Mouse (Mus musculus): ENCODE results near the gene Gm42715. TPM values are rescaled to one million over a fixed set of nuclear protein-coding genes. Genes with fewer than 3 reads are reported as not detected.

Gene Gm42715
- total and polyA plus RNA-seq, 2 experiments, result 4.6 to 7.5 TPM

GRCm38 (mm10) chr7:127583260-127583659, 63.9 kb downstream of the Gm42715 start:
- 96% methylated on average over 6 of the region's 6 CpGs for WGBS
- DNase-seq (ENCODE audit: extremely low read depth, low read depth, low spot score), result no peak
- Histone ChIP-seq H3K27ac (replicated peaks; ENCODE audit: insufficient read depth, low read depth, low read length) (no peak overlapping the region), H3K4me3 (ENCODE audit: insufficient read depth, low read depth, low read length) (no peak overlapping the region), H3K36me3 (ENCODE audit: control insufficient read depth, insufficient read depth, low read length) (peaks cover 18% of the 10 kb centered on the region), H3K4me1 (ENCODE audit: control insufficient read depth, insufficient read depth, low read length) (no peaks in the 10 kb centered on the region), H3K27me3 (ENCODE audit: control insufficient read depth, insufficient read depth, low read length) (no peaks in the 10 kb centered on the region), H3K79me2 (ENCODE audit: control insufficient read depth, insufficient read depth, low read length) (no peaks in the 10 kb centered on the region), H3K9ac (ENCODE audit: low read depth, low read length) (no peak overlapping the region)
- no peak for TF ChIP-seq POLR2A (IDR thresholded peaks at IDR 0.05; ENCODE audit: extremely low read depth, insufficient read depth, low read length)
- no peak for TF ChIP-seq CTCF (IDR thresholded peaks at IDR 0.05; ENCODE audit: low read depth, low read length)

DNA sequence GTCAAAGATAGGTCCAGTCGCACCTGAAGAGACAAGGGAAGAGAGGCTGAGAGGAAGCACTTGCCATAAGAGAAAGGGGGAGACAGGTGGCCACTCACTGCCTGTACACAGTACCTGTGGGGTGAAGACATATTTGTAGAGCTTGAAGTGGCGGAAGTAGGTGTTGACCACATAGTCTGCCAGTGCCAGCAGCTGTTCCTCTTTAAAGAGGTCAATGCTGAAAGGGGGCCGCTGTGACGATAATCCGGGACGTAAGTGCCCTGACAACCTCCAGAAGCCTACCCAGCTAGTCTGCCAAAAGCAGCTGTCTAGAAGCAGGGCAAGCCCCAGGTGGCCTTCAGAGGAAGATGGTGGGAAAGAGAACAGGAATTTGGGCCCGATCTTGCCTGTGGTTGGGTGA, 65.6 kb downstream of the Gm42715 start:
- Histone ChIP-seq H3K4me1 (ENCODE audit: control insufficient read depth, insufficient read depth, low read length) (peaks cover 8% of the 10 kb centered on the region; the same call in 1 of the 2 replicates), H3K4me3 (ENCODE audit: insufficient read depth, low read depth, low read length) (no peak overlapping the region), H3K9ac (ENCODE audit: low read depth, low read length) (no peak overlapping the region), H3K79me2 (ENCODE audit: control insufficient read depth, insufficient read depth, low read length) (peaks cover 7% of the 10 kb centered on the region; the same call in 1 of the 2 replicates), H3K36me3 (ENCODE audit: control insufficient read depth, insufficient read depth, low read length) (peaks cover 7% of the 10 kb centered on the region), H3K27ac (replicated peaks; ENCODE audit: insufficient read depth, low read depth, low read length) (no peak overlapping the region), H3K27me3 (ENCODE audit: control insufficient read depth, insufficient read depth, low read length) (no peaks in the 10 kb centered on the region)
- DNase-seq (ENCODE audit: extremely low read depth, low read depth, low spot score), result no peak
- TF ChIP-seq CTCF (IDR thresholded peaks at IDR 0.05; ENCODE audit: low read depth, low read length) (no peak), POLR2A (IDR thresholded peaks at IDR 0.05; ENCODE audit: extremely low read depth, insufficient read depth, low read length) (no peak)
- WGBS, result 90% methylated on average over 7 of the region's 7 CpGs

DNA sequence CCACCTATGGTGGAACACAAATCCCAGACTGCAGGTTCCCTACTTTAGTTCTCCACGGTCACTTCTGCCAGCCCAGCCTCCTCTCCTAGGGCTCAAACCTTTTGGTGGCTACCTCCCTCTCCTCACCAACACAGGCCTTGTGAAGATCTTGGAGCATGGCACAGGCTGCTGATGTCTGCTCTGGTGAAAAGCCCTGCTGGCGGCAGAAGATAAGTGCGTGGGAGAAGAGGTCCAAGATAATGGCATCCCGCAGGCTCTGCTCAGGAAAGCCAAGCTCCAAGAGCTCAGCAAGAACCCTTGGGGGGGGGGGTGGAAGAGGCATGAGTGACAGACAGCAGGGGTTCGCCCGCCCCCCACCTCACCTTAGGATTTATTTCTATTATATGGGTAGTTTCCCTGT, 66.8 kb downstream of the Gm42715 start:
- peaks cover 7% of the 10 kb centered on the region; the same call in 1 of the 2 replicates for H3K79me2 ChIP-seq (ENCODE audit: control insufficient read depth, insufficient read depth, low read length)
- no peak overlapping the region for H3K9ac ChIP-seq (ENCODE audit: low read depth, low read length)
- H3K27me3 ChIP-seq (ENCODE audit: control insufficient read depth, insufficient read depth, low read length), result no peaks in the 10 kb centered on the region
- peaks cover 4% of the 10 kb centered on the region; the same call in 1 of the 2 replicates for H3K36me3 ChIP-seq (ENCODE audit: control insufficient read depth, insufficient read depth, low read length)
- WGBS, result 94% methylated on average over 6 of the region's 6 CpGs
- peaks cover 8% of the 10 kb centered on the region; the same call in 1 of the 2 replicates for H3K4me1 ChIP-seq (ENCODE audit: control insufficient read depth, insufficient read depth, low read length)
- DNase-seq (ENCODE audit: extremely low read depth, low read depth, low spot score), result no peak
- H3K4me3 ChIP-seq (ENCODE audit: insufficient read depth, low read depth, low read length), result no peak overlapping the region
- no peak for TF ChIP-seq CTCF (IDR thresholded peaks at IDR 0.05; ENCODE audit: low read depth, low read length)
- TF ChIP-seq POLR2A (IDR thresholded peaks at IDR 0.05; ENCODE audit: extremely low read depth, insufficient read depth, low read length), result no peak
- H3K27ac ChIP-seq (replicated peaks; ENCODE audit: insufficient read depth, low read depth, low read length), result no peak overlapping the region

- 66% methylated on average over 5 of the region's 5 CpGs for WGBS
- TF ChIP-seq CTCF (IDR thresholded peaks at IDR 0.05; ENCODE audit: low read depth, low read length), result no peak
- no peak for TF ChIP-seq POLR2A (IDR thresholded peaks at IDR 0.05; ENCODE audit: extremely low read depth, insufficient read depth, low read length)
- no peak overlapping the region for H3K9ac ChIP-seq (ENCODE audit: low read depth, low read length)
- no peak for DNase-seq (ENCODE audit: extremely low read depth, low read depth, low spot score)
- H3K79me2 ChIP-seq (ENCODE audit: control insufficient read depth, insufficient read depth, low read length), result peaks cover 7% of the 10 kb centered on the region; the same call in 1 of the 2 replicates
- no peak overlapping the region for H3K4me3 ChIP-seq (ENCODE audit: insufficient read depth, low read depth, low read length)
- H3K27ac ChIP-seq (replicated peaks; ENCODE audit: insufficient read depth, low read depth, low read length), result no peak overlapping the region
- peaks cover 10% of the 10 kb centered on the region for H3K36me3 ChIP-seq (ENCODE audit: control insufficient read depth, insufficient read depth, low read length)
- peaks cover 8% of the 10 kb centered on the region; the same call in 1 of the 2 replicates for H3K4me1 ChIP-seq (ENCODE audit: control insufficient read depth, insufficient read depth, low read length)
- H3K27me3 ChIP-seq (ENCODE audit: control insufficient read depth, insufficient read depth, low read length), result no peaks in the 10 kb centered on the region
These were observed 67.8 kb downstream of the Gm42715 start for GRCm38 (mm10) chr7:127587196-127587595.

DNA sequence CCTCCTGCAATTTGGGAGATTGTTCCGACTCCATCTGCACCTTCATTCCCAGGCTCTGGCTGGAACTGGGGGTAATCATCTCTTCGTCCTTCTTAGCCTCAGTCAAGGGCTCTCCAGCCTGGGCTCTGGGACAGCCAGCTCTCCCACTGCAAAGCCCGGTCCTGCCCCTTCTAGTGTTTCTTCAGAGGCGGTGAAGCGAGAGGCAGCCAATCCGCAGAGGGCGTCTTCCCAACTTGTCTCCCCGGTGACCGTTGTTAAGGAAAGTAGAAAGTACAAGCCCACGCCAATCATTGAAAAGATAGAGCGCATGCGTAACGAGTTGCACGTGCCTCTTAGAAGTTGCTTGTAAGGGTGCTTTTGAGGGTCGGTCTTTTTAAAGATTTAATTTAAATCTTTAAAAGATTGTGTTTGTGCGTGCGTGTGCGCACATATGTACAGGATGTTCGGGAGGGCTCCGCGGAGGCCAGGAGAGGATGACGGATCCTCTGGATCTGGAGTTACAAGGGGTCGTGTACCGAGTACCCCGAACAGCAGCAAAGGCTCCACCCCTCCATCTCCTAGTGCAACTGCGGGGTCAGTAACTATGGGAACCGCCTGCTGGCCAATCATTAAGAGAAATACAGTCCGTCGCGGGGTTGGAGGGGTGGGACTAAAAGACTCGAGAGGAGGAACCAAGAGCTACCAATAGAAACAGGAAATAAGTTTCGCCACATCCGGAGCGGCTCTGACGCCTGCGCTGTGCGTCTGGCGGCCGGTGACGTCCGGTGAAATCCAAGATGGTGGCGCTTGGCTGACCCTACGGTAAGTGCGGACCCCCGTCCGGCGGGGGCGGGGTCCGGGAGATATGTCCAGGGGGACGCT, 68.9 kb downstream of the Gm42715 start, which contains the start of the genes Ccdc189 and Rnf40:
TSS of gene Ccdc189 (minus strand) at position 585 of the 861 bp plus-strand sequence.
TSS of gene Rnf40 (plus strand) at position 757 of the 861 bp plus-strand sequence.
- peak within 1 kb of the TSS; percentile 80 for H3K4me3 ChIP-seq (ENCODE audit: insufficient read depth, low read depth, low read length)
- DNase-seq (ENCODE audit: extremely low read depth, low read depth, low spot score), result peak; percentile 98
- H3K36me3 ChIP-seq (ENCODE audit: control insufficient read depth, insufficient read depth, low read length), result peaks cover 18% of the 10 kb centered on the region
- peak within 1 kb of the TSS; percentile 19; the same call in 1 of the 2 replicates for H3K27ac ChIP-seq (replicated peaks; ENCODE audit: insufficient read depth, low read depth, low read length)
- H3K27me3 ChIP-seq (ENCODE audit: control insufficient read depth, insufficient read depth, low read length), result no peaks in the 10 kb centered on the region
- H3K79me2 ChIP-seq (ENCODE audit: control insufficient read depth, insufficient read depth, low read length), result peaks cover 7% of the 10 kb centered on the region; the same call in 1 of the 2 replicates
- peaks cover 8% of the 10 kb centered on the region; the same call in 1 of the 2 replicates for H3K4me1 ChIP-seq (ENCODE audit: control insufficient read depth, insufficient read depth, low read length)
- TF ChIP-seq CTCF (IDR thresholded peaks at IDR 0.05; ENCODE audit: low read depth, low read length), result no peak
- 0 out of 2 replicates have a peak, but pooled peaks have one; percentile 41 for TF ChIP-seq POLR2A (IDR thresholded peaks at IDR 0.05; ENCODE audit: extremely low read depth, insufficient read depth, low read length)
- WGBS, result 1% methylated on average over 50 of the region's 50 CpGs
- H3K9ac ChIP-seq (ENCODE audit: low read depth, low read length), result peak within 1 kb of the TSS; percentile 88
